Mouse (Mus musculus) forelimb bud, embryonic 11.5 days (tissue): ENCODE results near the gene Ly6g5c.

Experiments
- DNase-seq: peaks from one replicate; pipeline ENCODE4 v3.0.0-alpha.2; 2012; ENCODE audit warnings: low read depth, low spot score

The Ly6g5c gene

DNA sequence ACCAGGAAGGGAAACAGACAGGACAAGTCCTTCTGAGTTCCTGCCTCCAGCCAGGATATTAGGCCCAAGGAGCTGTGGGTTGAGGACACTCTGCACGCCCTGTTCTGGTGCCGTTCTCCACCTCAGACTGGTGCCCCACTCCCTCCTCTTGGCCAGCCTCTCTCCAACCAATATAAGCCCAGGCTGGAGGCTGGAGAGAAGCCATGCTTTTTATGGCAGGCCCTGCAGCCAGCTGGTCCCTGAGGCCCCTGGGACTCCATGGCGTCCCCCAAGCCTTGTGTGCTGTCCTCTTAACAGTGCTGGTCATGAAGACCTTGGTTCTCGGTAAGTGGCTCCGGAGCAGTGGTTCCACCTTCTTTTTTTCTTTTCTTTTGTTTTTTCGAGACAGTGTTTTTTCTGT, at the start of gene Ly6g5c:
TSS of gene Ly6g5c (plus strand) at position 183 of the 400 bp plus-strand sequence.
- no peak for DNase-seq

- no peak for DNase-seq
Observed at GRCm38 (mm10) chr17:35058316-35058715, 49.8 kb upstream of the Ly6g5c start.

DNA sequence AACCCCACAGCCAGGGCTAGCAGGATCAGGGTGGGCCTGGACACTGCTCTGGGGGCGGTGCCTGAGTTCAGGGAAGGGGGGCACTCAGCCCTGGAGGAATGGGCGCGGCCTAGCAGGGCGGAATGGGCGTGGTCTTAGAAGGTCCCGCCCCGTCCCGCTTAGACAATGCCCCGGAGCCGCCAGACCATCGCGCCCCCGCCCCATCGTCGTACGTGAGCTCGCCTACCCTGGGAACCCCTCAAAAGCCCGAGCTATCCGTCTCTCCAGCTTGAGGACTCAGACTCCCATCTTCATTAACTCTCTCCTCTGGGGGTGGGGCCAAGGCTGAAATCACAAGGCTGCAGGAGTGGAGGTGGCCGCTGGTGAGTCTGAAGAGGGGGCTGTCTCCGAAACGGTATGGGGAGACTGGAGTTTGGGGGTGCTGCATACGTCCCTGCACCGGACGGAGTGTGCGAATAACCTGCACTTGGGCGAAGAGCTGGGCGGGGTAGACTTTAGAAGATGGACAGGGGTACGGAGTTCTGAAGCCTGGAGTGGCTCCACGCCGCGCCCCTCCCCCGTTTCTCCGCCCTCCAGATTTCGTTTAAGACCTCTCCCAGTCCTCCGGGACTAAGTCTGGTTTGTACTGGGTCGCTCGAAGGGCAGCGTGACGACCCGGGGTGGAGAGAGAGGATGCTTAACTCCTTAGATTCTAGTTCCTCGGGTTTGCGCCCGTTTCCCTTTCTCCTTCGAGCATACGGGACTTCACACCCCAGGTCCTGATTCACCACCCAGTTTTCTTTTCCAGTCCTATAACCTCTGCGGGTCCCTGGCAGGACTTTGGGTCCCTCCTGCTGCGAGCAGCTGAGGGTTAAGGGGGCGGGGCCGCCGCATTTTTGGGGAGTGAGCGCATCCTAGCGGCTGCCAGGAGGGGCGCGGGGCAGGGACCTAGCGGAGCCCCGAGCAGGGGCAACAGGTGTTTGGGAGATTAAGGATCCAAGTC, 48.9 kb upstream of the Ly6g5c start, which contains the start of gene Ddah2:
TSS of gene Ddah2 (plus strand) at position 125 of the 982 bp plus-strand sequence.
- DNase-seq, result peak; percentile 91

DNA sequence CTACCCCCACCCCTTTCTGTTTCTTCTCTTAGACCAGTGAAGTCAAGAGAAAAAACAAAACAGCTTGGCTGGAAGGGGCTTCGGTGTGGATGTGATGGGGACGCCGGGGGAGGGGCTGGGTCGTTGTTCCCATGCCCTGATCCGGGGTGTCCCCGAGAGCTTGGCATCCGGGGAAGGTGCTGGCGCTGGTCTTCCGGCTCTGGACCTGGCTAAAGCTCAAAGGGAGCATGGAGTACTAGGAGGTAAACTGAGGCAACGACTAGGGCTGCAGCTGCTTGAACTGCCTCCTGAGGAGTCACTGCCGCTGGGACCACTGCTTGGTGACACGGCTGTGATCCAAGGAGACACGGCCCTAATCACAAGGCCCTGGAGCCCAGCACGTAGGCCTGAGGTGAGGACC, 48.0 kb upstream of the Ly6g5c start:
- no peak for DNase-seq

DNA sequence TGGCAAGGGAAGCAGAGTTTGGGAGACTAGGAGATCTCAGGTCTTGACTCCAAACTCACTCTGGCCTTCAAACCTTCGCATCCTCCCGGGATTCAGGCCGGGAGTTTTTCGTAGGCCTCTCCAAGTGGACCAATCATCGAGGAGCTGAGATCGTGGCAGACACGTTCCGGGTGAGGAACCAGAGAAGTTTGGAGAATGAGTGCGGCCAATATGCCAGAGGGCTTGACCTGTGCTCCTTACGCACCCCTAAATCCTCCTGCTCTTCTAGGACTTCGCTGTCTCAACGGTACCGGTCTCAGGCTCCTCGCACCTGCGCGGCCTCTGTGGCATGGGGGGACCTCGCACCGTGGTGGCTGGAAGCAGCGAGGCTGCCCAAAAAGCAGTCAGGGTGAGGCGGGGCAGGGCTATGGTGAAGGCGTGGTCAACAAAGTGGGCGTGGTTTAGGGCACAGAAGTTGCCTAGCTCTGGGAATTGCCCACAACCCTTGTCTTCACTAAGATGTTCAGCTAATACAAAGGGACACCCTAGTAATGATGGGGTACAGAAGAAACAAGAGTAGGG, 47.3 kb upstream of the Ly6g5c start:
- no peak for DNase-seq

DNA sequence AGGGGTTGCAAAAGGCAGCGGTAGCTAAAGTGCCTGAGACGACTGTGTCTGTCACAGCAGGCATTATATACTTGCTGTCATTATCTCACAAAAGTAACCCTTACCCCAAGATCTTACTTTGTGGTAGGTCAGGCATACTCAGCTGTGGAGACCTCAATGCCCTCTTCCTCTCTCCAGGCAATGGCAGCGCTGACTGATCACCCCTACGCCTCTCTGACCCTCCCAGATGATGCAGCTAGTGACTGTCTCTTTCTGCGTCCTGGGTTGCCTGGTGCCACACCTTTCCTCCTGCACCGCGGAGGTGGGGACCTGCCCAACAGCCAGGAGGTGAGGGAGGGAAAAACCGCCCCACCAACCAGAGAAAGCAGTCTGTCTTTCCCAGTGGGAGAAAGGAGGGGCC, 46.8 kb upstream of the Ly6g5c start:
- no peak for DNase-seq

DNA sequence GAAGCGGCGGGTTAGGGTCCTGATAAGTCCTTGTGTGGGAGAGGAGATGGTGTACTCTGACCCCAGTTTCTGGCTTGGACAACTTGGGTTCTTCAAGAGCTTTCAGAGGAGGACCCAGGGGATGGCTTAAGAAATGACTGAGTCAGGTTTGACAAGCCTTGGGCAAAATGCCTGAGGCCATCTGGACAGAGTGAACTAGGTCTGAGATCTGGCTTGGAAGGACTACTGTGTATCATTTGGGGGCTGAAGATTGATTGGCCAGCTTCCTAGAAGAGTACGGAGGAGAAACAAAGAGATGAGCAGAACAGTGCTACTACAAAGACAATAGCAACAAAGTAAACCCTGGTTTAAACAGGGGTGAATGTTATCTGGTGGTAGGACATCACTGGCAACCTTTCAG, 44.6 kb upstream of the Ly6g5c start:
- DNase-seq, result no peak

DNA sequence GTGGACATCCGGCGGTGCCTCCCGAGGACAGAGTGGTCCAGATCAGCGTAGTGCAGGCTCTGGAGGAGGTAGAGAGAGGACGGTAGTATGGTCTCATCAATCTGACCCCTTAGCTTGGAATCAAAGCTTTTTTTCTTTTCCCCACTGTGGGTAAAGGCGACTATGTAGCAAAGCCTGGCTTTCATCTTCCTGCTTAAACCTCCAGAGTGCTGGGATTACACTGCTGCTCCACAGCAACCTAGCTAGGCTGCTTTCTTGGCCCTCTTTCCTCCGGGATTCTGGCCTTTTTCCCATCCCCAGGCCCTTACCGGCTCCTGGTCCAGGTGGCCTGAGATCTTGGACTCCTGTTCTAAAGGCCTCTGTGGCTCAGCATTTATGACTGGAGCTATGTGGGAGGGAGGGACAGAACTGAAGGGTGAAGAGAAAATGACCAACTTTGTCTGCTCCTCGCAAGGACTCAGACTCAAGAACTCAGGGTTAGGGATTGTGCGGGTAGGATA, 43.7 kb upstream of the Ly6g5c start:
- no peak for DNase-seq

GRCm38 (mm10) chr17:35064951-35065947, 42.8 kb upstream of the Ly6g5c start, which contains the start of gene Ly6g6c:
Ly6g6c (plus strand) TSS chr17:35065388.
- DNase-seq, result peak; percentile 54

DNA sequence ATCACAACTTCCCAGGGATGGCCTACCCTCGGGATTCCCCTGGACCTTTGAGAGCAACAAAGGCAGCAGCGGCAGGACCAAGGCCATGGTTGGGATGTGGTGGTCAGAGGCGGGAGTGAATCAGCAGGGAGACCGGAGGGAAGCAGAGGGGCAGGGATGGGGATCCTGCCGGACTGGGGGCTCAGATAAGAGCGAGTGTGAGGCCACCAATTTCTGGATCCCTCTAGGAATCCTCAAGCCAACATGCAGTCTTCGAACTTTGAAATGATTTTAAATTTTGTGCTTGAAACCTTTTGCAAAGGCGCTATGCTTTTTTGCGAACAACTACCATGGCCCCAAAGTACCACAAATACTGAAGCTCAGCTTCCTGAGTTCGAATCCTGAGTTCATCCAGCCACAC, 42.0 kb upstream of the Ly6g5c start, which contains the start of gene Mpig6b:
TSS of gene Mpig6b (minus strand) at position 101 of the 400 bp plus-strand sequence.
- DNase-seq, result no peak

DNA sequence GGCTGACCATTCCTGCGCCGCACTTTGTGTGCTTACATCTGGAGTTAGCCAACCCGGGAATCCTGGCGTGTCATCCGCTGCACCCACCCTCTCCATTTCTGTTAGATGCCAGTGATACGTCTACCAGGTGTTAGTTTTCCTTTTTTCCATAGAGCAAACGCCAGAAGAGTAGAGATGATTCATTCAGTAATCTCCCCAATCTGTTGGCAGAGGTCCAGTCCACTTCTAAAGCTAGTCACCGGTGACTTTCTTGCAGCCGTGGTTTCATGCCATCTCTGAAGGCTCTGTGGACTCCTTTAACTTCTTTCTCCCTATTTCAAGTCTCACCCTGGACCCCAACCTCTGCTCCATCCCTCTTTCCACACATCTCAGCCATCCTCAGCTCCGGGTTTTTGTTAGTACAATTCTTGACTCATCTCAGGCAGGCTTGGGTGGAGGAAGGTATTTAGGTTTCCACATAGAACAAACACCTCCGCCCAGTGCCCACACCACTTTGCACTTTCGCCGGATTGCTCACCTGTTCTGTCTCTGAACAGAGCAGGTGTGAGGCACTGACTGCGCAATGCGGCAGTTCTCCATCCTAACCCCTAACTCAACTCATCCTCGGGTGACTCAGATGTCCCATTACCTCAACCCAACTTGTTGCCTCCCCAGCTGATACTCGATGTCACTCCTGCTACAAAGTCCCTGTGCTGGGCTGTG, 39.7 kb upstream of the Ly6g5c start:
- DNase-seq, result no peak

- DNase-seq, result no peak
Observed at GRCm38 (mm10) chr17:35070556-35071229, 37.4 kb upstream of the Ly6g5c start.

- DNase-seq, result no peak
Observed at GRCm38 (mm10) chr17:35071454-35071853, 36.6 kb upstream of the Ly6g5c start.

DNA sequence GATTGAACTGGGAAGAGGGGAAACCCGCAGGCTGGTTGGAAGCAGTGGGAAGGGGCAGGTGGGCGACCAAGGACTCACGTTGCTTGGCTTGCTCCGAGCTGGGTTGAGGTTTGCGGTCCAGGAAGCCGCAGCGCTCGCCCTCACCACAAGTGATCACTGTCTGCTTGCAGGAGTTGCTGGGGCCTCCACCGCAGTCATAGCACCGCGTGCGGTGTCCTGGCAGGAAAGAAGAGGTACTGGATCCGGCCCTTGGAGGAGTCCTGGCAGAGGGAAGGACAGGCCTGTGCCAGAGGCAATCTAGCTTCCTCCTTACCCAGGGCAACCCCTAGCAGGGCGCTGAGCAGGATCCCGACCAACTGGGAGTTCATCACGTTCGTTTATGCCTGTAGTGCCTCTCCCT, 34.0 kb upstream of the Ly6g5c start:
- no peak for DNase-seq

DNA sequence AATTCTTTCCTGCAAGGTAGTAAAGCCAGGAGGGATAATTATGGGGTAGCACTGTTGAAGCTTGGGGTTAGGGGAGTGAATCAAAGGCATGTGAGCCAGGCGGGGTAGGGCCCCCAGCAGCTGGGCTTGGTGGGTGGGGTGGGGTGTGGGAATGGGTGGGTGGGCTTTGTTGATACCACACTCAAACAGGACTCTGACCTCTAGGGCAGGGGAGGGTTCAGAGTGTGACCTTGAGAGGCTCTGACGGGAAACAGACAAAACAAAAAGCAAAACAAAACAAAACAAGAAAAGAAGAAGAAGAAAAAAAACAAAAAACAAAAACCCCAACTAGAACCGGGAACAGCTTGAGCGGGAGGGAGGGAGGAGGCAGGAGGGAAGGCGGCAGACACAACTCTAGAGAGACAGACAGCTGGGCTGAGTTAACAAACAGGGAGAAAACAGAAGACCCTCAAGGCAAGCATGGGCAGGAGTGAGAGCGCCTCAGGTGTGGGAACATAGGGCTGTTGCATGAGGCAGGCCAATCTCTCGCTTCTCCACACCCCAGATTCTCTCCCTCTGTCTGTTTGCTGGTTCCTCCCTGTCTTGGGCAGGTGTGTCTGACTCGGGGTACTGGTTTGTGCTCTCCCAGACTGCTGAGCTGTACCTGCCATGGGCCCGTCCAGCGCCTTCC, 31.4 kb upstream of the Ly6g5c start, which contains the start of gene Ly6g6e:
TSS of gene Ly6g6e (plus strand) at position 396 of the 670 bp plus-strand sequence.
- no peak for DNase-seq

- no peak for DNase-seq
Observed at GRCm38 (mm10) chr17:35077285-35077684, 30.8 kb upstream of the Ly6g5c start.

GRCm38 (mm10) chr17:35077786-35078233, 30.3 kb upstream of the Ly6g5c start, which contains the start of gene Ly6g6d:
Ly6g6d (minus strand) TSS chr17:35078065.
- no peak for DNase-seq

GRCm38 (mm10) chr17:35079778-35080177, 28.3 kb upstream of the Ly6g5c start:
- DNase-seq, result no peak

DNA sequence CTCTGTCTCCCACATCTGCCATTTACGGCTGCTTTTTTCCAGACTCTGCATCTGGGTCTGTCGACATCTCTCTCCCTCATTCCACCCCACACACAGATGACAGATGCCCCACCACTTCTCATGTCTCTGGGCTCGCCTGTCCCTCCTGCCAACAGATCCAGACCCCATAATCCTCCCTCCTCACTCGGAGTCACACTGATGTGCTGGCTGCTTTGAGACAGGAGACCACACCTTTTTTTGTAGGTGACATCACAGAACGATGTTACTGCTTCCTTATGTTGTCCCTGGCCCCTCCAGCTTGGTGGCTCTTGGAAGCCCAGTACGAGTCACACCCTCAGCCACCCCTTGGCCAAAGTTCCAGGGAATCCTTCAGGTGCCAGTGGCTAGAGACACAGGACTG, 27.8 kb upstream of the Ly6g5c start:
- no peak for DNase-seq
